Mouse (Mus musculus) R1 (cell line): Measurements from ENCODE around the gene 2300002M23Rik.

Source experiments
- DNase-seq: peaks from one replicate; pipeline ENCODE4 v3.0.0-alpha.2; 2018; ENCODE audit warnings: low read depth, low spot score

Gene 2300002M23Rik

DNA sequence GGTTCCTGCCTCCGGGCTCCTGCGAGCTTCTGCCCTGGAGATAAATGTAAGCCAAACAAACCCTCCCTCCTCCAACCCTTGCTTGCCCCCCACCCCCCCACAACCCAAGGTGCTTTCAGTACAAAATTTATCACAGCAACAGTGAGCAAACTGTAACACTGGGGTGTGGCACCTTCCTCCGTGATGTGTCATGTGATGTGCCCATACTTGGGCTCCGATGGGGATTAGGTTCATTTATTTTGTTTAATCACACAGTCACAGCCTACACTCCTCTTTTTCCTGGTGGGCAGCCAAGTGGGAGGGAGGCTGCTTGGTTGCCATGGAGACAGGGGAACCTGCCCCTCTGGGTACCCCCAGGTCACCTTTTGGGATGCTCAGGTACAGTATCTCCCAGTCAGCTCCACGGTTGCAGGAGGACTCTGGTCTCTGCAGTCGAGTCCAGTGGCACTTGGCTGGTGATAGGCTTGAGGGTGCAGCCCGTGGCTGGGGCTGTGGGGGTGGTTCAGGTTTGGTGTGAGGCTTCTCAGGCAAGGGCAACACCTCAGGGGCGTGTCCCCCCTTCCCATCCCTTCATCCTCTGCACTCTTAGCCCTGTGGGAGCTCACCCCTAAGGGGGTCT, 34.6 kb downstream of the 2300002M23Rik start:
- DNase-seq, result no peak

DNA sequence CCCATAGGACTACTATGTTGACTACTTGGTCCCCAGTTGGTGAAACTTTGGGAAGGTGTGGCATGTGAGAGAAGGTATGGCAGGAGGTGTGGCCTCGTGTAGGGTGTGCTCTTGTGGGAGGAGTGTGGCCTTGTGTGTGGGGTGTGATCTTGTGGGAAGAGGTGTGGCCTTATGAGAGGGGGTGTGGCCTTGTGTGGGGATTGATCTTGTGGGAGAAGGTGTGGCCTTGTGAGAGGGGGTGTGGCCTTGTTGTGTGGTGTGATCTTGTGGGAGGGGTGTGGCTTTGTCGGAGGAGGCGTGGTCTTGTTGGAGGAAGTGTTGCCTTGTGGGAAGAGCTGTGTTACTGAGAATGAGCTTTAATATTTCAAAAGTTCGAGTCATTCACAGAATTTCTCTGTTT, 49.9 kb downstream of the 2300002M23Rik start:
- peak; percentile 71 for DNase-seq
